Mouse (Mus musculus) ovary, postnatal 14 days (tissue): ENCODE data around the gene 4933407L21Rik.

ENCODE experiments used
- DNase-seq: peaks from one replicate; pipeline ENCODE4 v3.0.0; 2022; ENCODE audit warnings: low spot score

The 4933407L21Rik gene

DNA sequence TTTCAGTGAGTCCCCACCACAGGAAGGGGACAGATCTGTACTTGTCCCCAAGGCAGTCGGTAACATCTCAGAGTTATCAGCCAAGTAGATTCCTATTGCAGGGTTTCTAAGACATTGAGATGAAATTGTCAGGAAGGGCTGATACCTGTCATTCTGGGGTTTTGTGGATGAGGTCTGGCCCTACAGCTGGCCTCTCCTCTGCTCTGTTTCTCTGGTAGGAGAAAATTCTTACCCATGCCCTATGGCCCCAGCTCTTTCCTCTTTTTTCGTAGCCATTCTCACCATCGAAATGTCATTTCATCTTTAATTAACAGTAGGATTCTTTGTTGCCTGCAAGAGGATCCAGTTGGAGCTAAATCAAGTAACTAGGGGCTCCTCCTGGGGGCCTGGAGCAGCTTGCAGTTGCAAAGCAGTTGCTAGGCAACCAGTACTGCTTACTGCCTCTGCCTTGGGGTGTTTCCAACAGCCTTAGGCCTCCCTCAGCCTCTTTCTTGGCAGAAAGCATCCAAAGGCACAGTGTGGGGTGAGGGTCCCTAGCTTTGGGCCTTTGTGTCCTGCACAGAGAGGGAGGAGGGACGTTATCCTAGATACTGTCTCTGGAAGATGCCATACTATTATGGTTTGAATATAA is at the start of gene 4933407L21Rik:
TSS of gene 4933407L21Rik (plus strand) at position 427 of the 631 bp plus-strand sequence.
- DNase-seq = no peak

DNA sequence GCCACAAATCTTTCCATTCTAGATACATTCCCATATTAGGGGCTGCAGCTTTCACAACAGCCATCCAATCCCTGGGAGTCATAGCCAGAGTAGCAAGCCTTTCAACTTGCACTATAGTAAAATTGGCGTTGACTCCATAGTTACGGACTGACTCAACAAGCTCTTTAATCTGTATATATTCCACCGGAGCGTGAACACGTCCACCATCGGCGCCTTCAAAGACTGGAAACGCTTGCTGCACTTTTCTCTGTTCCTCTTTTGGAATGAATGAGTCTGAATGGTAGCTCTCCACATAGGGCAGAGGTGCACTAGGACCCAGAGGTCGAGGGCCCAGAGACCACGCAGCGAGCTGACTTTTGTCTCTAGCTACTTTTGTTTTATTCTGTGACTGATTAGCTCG is 46.3 kb upstream of the 4933407L21Rik start:
- no peak for DNase-seq

DNA sequence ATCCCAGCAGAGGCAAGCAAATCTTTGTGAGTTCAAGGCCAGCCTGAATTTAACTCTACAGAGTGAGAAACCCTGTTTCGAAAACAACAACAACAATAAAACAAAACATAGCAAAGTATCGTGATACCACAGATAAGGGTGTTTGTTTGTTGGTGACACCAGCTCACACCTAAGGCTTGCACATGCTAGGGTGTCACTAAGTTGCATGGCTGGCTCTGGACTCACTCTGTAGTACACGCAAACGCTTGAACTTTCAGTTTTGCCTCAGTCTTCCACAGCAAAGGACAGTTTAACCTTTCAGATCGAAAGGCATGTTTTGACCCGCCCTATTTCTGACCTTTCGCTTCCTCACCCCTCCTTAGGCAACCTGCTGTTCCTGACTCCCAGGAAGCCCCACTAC is 41.1 kb upstream of the 4933407L21Rik start:
- DNase-seq = no peak

DNA sequence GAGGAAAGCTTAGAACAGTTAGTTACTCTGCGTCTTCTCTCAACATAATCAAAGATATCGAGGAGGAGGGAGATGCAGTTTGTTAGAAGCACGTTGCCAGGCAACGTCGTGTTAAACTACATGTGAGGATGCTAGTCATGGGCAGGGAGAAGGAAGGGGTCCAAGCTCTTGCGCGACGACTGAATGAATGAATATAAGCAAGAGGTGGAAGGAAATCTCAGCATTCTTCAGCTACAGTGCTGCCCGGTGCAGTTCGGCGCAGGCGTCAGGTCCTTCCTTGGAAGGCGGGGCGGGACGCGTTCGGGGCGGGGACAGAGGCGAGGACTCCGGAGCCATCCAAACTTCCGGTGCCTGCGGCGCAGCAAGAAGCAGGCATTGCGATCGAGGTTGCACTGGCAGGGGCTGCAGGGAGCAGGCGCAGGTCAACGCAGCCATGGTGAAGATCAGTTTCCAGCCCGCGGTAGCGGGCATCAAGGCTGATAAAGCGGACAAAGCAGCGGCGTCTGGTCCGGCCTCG is 34.0 kb upstream of the 4933407L21Rik start, which contains the start of gene Itm2c:
TSS of gene Itm2c (plus strand) at position 51 of the 517 bp plus-strand sequence.
- peak; percentile 78 for DNase-seq

DNA sequence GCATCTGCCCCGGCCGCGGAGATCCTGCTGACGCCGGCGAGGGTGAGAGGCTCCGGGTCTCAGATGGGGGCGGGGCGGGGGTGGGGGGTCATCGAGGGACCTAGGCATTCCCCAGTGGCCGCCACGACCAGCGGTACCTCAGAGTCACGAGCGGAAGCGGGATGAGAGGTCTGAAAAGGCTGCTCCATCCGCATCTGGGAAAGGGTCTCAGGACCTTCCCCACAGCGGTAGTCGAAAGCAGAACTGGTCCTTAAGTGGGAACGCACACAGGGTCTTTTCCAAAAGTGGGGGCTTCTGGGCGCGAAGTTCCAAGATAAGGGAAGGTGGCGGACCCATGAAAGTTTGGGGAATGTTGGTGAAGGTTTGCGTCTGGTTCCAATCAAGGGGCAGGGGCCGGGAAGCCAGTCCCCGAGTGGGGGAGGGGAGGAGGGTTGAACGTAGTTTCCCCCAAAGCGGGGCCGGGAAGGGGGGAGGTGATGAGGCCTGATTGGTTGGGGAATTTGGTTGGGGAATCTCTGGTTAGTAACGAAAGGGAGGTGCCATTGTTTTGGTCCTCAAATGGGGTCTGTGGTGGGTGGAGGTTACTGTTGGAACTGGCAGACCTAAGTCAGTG is 33.4 kb upstream of the 4933407L21Rik start:
- DNase-seq = no peak

DNA sequence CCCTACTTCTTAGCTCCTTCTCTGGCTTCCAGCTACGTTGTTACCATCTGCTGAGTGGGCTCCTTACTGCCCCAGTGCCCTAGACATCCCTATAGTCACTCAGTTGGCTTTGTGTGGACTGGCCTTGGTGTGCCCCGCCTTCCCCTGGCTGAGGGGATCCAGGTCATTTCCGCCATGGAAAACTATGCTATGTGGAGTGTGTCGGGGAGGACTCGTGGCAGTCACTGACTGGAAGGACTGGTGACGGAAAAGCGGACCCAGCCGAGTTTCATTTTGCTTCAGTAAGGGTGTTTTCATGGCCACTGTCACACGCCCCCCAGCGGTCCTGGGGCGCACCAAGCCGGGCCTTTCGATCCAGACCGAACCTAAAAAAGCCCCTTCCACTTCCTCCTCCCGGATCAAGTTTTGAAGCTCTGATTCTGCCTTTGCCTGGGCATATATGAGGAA is 32.9 kb upstream of the 4933407L21Rik start:
- DNase-seq = no peak

DNA sequence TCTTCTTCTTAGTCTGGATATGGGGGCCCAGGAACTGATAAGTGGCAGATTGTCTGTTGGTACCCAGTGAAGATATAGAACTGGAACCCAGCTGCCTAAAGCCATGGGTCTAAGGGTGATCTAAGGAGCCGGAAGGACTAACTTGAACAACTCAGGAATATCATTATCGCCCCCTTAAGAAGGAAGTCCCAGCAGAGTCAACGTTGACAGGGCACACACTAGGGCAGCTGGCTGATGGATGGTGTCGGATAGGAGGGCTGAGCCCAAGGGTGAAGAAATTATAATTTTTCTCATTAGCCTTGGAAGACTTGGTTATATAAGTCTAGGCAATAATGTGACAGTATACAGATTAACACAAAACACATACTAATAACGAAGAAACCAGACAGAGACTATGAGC is 32.2 kb upstream of the 4933407L21Rik start:
- no peak for DNase-seq

DNA sequence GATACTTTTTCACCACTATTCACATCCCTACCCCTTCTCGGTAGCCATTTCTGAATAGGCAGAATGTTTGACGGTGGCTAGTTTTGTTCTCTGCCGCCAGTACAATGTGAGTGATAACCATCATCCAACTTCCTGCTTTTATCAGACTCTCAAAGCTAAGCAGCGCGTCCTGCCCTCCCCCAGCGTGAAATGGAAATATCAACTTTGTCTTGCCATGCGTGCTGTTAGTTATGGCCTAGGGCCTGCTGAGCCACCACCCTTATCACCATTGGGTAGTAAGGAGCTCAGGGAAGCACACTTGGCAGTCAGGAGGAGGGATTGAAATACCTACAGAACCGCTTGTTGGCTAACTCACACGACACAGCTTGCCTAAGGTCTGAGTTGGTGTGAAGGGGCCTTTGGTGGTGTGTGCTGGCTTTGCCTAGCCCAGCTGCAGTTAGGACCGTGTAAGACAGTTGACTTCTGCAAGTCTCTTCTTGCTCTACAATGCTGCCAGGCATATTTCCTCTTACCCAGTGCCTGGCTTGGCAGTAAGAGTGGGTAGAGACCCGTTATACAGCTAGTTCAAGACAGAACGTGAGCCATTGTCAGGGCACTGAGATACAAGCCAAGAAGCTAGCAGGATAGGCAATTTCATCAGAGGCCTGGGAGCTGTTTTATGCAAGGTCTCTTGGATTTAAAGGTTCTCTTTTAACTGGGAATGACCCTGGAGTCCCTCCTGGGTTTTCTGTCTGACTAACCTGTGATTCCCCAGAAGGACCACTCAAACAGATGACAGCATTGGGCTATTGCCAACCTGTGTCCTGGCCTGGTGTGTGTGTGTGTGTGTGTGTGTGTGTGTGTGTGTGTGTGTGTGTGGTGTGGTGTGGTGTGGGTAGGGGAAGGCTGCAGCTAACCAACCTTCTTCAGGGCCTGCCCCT is 31.2 kb upstream of the 4933407L21Rik start:
- DNase-seq = no peak

DNA sequence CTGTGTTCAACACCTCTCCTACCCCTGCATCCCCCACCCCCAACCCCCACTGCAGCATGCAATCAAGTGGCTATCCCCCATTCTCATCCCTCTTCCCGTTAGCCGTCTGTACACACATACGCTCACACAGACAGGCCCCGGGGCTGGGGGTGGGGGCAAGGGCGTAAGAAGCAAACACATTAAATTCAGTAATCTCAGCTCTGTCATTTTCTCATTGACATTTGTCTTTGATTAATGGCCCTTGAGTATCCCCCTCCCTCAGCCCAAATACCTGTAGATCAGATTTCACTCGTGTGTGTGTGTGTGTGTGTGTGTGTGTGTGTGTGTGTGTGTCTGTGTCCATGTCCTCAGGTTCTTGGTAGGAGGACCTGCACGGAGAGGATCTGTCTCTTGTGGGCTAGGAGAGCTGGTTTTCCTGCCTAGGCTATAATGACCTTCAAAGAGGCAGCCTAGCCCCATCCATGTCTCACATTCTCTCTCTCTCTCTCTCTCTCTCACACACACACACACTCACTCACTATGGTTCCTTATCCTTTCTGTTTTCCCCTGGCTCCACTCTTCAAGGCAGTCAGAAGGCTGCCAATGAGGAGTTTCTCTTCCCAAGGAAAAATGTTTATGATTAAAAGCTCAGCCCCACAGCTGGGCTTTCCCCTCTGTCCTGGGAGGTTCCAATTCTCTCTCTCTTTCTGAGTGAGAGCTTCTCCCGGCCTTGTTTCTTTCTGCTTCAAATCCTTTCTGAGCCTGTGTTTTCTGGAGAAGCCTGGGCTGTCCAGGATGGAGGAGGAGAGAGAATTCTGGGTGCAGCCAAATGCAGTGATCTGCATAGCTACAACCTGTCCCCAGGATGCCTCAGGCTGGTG is 30.2 kb upstream of the 4933407L21Rik start:
- no peak for DNase-seq

DNA sequence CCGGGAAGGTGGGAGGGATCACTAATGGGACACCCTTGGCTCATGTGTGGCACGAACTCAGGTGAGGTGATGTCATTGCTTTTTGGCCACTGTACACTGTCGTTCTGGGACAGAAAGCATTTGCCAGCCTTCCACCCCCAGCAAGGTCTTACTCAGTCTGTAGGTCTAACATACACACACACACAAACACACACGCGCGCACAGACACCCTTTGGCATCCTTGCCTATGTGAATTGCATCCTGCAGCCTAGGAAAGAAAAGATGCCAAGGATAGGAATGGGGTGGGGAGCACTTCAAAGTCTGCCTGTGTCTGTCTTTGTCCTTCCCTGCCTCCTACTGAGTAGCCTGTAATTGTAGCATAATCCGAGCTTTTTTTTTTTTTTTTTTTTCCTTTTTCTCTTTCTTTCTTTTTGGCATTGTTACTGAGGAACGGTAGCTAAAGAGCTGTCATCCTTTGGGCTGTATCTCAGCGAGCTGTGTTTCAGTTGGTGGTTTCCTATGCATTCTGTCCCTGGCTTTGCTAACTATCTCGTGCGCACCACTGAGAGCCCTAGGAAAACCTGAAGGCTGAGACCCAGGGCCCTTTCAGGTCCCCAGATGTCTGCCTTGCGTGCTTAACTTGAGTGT is 29.4 kb upstream of the 4933407L21Rik start:
- no peak for DNase-seq

DNA sequence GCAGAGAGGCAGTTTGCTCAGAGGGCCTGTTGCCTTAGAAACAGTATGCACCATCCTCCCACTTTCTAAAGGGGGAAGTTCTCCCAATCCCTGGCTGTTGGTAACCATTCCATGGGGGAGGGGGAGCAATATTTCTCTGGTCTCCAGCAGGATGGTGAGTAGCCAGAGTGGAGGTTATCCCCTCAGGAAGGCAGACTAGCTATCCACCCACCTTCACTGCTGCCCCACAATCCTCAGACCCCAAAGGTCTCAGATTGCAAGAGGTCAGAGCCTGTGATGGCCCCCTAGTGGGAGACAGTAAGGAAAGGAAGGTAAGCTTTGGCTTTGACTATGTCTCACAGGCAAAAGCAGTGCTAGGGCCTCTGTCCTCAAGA is 28.9 kb upstream of the 4933407L21Rik start:
- DNase-seq = no peak

DNA sequence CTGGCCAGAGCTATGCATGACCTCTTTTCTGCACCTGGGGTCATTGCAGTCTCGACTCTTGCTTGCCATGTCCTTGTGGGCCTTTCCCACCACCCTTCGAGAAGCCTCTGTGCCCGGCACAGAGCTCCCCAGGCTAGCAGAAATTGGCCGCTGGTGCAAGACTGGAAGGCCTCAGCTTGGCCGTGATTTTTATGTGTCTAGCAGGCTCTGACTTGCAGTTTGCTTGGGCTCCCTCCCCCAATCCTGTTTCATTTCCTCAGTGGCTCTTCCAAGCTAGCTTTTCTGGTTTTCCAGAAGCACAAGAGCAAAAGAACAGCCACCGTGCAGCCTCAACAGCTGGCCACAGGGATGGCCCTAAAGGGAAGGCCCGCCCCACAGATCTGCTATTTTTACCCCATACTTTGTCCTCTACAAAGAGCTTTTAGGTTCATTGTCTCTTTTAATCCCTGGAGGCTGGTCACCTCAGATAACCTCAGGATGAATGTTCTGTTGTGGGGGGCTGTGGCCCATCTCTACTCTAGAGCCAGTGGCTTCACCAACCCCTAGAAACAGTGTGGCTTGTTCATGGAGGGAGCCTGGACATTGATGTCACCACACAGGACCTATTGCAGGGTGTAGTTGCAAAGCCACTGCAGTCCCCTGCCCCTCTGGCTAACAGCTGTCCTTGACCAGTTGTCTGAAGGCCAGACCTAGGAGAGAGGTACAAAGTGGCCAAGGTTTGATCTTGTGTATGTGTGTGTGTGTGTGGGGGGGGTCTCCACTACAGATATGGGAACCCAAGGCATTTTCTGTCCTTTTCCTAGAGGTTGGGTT is 27.6 kb upstream of the 4933407L21Rik start:
- no peak for DNase-seq

DNA sequence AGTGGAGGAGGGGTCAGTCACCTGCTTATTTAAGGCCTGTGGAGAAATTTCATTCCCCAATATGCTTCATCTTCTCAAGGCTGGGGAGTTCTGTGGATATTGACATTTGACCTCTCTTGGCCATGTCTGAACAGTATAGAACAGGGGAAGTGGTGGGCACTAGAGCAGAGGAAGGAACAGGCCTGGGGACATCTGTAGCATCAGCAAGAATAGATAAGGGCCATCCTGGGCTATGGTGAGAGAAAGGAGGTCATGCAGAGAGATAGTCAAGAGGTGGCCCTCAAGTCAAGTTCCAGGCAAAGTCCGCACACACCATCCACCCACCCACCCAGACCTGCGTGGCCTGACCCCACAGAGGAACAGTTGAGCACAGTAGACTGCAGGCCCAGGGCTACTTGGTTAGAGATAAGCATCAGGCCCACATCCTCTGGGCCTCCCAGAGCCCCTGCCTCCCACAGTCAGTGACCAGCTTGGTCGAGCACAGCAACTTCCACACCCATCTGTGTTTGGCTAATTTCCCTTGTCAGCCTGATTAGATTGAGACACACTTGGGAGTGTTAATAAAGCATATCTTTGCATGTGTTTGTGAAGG is 26.7 kb upstream of the 4933407L21Rik start:
- no peak for DNase-seq

DNA sequence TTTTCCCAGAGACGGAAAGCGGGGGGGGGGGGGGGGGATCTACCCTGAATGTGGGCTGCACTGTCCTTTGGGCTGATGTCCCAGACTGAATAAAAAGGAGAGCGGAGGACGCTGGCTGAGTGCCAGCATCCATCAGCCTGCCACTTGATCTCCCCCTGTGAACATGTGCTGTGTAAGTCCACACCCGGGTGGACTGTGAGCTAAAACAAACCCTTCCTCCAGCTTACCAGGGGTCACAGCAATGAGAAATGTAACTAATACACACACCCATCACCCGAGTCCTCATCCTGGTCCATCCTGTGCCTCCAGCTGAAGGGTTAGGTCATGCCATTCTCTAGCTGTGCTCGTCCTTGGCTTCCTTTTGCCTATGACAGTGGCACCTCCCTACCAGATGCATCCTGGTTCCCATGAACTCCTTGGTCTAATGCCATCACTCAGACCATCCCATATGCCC is 26.1 kb upstream of the 4933407L21Rik start:
- DNase-seq = no peak

DNA sequence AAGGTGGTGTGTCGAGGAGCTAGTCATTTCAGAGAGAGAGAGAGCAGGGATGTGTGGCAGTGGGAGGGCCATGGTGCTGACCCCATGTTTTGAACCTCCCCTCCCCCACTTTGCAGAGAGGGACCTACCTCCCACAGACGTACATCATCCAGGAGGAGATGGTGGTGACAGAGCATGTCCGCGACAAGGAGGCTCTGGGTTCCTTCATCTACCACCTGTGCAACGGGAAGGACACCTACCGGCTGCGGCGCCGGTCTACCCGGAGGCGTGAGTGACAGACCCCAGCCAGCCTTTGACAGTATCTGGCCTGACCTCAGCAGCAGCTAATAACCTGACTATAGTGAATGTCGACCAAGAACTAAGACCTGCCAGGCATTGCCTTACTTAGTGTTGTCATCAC is 21.4 kb upstream of the 4933407L21Rik start:
- no peak for DNase-seq

DNA sequence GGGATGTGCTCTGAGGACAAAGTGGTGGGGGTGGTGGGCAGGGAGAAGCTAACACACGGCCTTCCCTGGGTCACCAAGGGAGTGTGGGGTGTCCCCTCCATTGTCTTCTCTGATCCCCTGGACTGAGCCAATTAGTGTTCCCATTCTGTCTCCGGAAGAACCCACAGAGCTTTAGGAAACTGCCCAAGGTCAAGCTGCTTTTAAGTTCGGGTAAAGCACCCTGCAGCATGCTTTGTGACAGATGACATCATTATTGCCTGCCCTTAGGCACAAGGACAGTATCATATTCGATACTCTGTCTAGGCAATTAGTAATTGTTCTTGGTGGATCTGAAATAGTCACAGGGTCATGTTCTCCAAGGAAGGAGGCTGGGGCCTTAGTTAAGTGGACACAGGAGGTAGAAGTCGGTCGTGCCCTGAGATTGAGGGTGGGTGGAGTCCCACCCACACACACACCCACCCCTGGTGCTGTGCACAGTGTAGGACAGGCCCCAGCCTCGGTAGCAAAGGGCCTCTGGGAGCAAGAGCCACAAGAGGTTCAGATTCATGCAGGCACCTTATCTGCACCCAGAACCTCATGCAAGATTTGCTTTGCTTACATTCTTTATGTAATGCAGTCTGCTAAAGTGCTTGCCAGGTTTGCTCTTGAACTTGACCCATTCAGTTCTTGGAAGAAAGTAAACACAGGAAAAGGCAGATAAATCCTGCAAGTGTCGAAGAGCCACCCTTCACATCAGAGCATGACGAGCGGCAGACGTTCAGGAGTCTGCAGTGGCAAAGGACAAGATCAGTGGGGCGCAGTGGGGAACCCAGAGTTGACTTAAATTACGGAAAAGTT is 19.3 kb upstream of the 4933407L21Rik start:
- no peak for DNase-seq

DNA sequence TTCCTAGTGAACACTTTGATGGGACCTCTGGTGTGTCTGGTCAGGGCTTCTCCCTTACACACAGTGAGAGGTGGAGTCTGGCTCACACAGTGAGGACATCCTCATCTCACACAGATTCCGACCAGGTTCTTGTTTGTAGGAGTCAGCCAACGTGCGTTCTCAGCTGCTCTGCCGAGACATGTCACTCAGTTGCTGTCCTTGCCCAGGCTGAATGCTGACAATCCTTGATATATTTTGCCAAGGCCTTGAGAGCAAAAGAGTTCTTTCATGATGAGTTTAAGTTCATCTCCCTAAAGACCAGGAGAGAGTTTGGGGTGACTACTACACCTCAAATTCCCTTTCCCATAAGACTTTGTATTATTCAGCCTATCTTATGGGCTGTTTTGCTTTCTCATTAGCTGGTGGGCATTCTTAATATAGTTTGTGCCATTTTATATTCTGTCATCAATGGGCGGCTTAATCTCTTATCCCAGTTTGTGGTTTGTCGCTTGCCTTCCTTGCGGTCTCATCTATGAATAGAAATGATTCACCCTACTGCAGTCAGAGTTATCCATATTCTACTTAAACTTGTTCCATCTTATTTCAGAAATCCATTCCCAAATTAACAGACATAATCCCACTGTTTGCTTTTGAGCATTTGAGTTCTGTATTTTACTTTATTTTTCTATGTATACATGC is 15.1 kb upstream of the 4933407L21Rik start:
- DNase-seq = no peak

DNA sequence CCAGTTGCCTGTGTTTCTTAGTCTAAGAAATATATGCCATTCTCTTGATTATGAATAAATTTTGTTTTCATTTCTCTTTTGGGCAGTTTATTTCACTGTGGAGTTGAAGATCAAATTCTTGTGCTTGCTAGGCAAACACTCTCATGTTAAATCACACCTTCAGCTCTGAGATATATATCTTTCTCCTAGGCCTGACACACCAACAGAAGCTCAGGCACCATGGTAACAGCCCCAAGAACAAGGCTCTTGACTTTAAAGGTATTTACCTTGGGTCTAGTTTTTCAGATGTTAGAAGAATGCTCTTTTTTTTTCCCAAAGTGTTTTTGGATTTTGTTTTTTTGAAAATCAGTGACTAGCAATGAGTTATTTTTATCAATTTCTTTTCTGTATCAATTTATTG is 12.4 kb upstream of the 4933407L21Rik start:
- no peak for DNase-seq
